Mouse (Mus musculus) kidney, adult 2 months (tissue): ENCODE results near the gene Pym1.

Experiments
- CTCF ChIP-seq: fragments of 200-500 bp; conservative IDR thresholded peaks from 2 replicates; pipeline ENCODE4 v1.5.1; 2011; ENCODE audit warnings: low read depth, mild to moderate bottlenecking, control low read depth, low read length, moderate library complexity, mixed read lengths; ENCODE audit not compliant: insufficient read depth, insufficient read length
- POLR2A ChIP-seq: fragments of 200-500 bp; IDR thresholded peaks from one replicate; pipeline ENCODE4 v1.6.1; 2011; ENCODE audit warnings: low read depth, low read length, control low read depth

DNA sequence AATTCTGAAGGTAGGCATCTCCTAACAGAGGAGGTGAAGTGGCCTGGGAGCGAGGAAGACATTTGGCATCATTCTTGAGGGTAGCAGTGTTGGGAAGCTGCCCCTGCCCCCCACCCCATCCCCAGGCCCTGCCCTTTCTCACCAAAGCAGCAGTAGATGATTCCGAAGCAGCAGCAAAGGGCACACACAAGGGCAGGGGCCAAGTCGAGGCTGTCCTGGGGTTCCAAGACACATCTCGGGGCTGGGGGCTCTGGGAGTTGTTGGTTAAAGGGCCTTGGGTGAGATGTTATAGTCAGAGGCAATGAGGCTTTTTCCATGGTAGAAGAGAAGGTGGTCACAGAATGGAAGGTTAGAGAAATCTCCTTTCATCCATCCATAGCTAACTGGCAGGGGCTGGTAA lies 55.3 kb downstream of the Pym1 start:
- TF ChIP-seq POLR2A (no peak), CTCF (no peak)
